Mouse (Mus musculus): ENCODE measurements around the gene Vegfb.

Gene Vegfb

GRCm38 (mm10) chr19:6972247-6972917 is 15.1 kb downstream of the Vegfb start:
- no peak for DNase-seq

- DNase-seq, result no peak
Observed at GRCm38 (mm10) chr19:6971644-6972043, 15.8 kb downstream of the Vegfb start.

- no peak for DNase-seq
Observed at GRCm38 (mm10) chr19:6970460-6971085, 16.9 kb downstream of the Vegfb start.

GRCm38 (mm10) chr19:6969665-6970381 is 17.6 kb downstream of the Vegfb start:
- DNase-seq, result peak in 1 of 2 experiments; percentile 68

GRCm38 (mm10) chr19:6969291-6969664 is 18.2 kb downstream of the Vegfb start:
- DNase-seq, result no peak

- DNase-seq, result peak in 1 of 2 experiments; percentile 39
Observed at GRCm38 (mm10) chr19:6968491-6969271, 18.8 kb downstream of the Vegfb start.

- DNase-seq, result no peak
Observed at GRCm38 (mm10) chr19:6956461-6956860, 31.0 kb downstream of the Vegfb start.

- no peak for DNase-seq
Observed at GRCm38 (mm10) chr19:6955424-6955823, 32.0 kb downstream of the Vegfb start.

GRCm38 (mm10) chr19:6954046-6954445 is 33.4 kb downstream of the Vegfb start:
- DNase-seq, result peak; percentile 34 to 71

GRCm38 (mm10) chr19:6952712-6953037 is 34.8 kb downstream of the Vegfb start:
- peak; percentile 34 to 51 for DNase-seq

GRCm38 (mm10) chr19:6951994-6952711 is 35.3 kb downstream of the Vegfb start:
- peak; percentile 78 to 86 for DNase-seq

GRCm38 (mm10) chr19:6951381-6951968 is 36.0 kb downstream of the Vegfb start:
- DNase-seq, result peak; percentile 92 to 94

GRCm38 (mm10) chr19:6950613-6951153 is 36.8 kb downstream of the Vegfb start:
- peak; percentile 72 to 75 for DNase-seq

- DNase-seq, result no peak
Observed at GRCm38 (mm10) chr19:6949951-6950350, 37.5 kb downstream of the Vegfb start.

- DNase-seq, result no peak
Observed at GRCm38 (mm10) chr19:6949532-6949931, 37.9 kb downstream of the Vegfb start.

GRCm38 (mm10) chr19:6948186-6948585 is 39.3 kb downstream of the Vegfb start:
- peak; percentile 87 to 91 for DNase-seq

GRCm38 (mm10) chr19:6947742-6948141 is 39.7 kb downstream of the Vegfb start:
- no peak for DNase-seq

- no peak for DNase-seq
Observed at GRCm38 (mm10) chr19:6943709-6944108, 43.7 kb downstream of the Vegfb start.

- DNase-seq, result no peak
Observed at GRCm38 (mm10) chr19:6942764-6943163, 44.7 kb downstream of the Vegfb start.

GRCm38 (mm10) chr19:6942249-6942691 is 45.2 kb downstream of the Vegfb start, which contains the start of gene Gpr137:
TSS of gene Gpr137 (minus strand) at chr19:6942480.
- peak; percentile 92 to 95 for DNase-seq
